Mouse (Mus musculus) neural tube, embryonic 13.5 days (tissue): Measurements from ENCODE around the gene Atp23. TPM values are rescaled to one million over a fixed set of nuclear protein-coding genes. Genes with fewer than 3 reads are reported as not detected.

Source experiments
- polyA plus RNA-seq: library from polyadenylated mRNA; unstranded; fragments of >200 nt; fragmentation: Nextera tagmentation; extraction: Ambion mirVana; gene quantifications from 2 replicates; pipeline ENCODE4 v1.2.1, GENCODE M21; 2015

Atp23 gene
- polyA plus RNA-seq, 1 experiment from 2014 or later = 10.5 TPM

Other genes with a start within 250 kb of the Atp23 start
- 21.9 and 26.9 TPM in 2 replicates for gene Ctdsp2, start 77.4 kb upstream of the Atp23 start, polyA plus RNA-seq
- gene Avil, start 99.4 kb upstream of the Atp23 start, polyA plus RNA-seq = 23.0 and 36.0 TPM in 2 replicates
- 53.3 and 65.1 TPM in 2 replicates for gene Tsfm, start 129.5 kb upstream of the Atp23 start, polyA plus RNA-seq
- 22.5 and 25.7 TPM in 2 replicates for gene Mettl1, start 140.1 kb upstream of the Atp23 start, polyA plus RNA-seq
- gene Eef1akmt3, start 140.2 kb upstream of the Atp23 start, polyA plus RNA-seq = 0.20 and 0.25 TPM in 2 replicates
- 0.12 and 0.28 TPM in 2 replicates for gene Cyp27b1, start 146.9 kb upstream of the Atp23 start, polyA plus RNA-seq
- gene March9, start 158.8 kb upstream of the Atp23 start, polyA plus RNA-seq = 5.4 and 6.3 TPM in 2 replicates
- 1,139 and 1,291 TPM in 2 replicates for gene Cdk4, start 162.2 kb upstream of the Atp23 start, polyA plus RNA-seq
- 125 and 136 TPM in 2 replicates for gene Tspan31, start 168.9 kb upstream of the Atp23 start, polyA plus RNA-seq
- 1.9 and 2.3 TPM in 2 replicates for gene Agap2, start 173.9 kb upstream of the Atp23 start, polyA plus RNA-seq
- gene Os9, start 219.8 kb upstream of the Atp23 start, polyA plus RNA-seq = 146 and 151 TPM in 2 replicates